Mouse (Mus musculus): ENCODE measurements around the gene Layn.

Gene Layn

DNA sequence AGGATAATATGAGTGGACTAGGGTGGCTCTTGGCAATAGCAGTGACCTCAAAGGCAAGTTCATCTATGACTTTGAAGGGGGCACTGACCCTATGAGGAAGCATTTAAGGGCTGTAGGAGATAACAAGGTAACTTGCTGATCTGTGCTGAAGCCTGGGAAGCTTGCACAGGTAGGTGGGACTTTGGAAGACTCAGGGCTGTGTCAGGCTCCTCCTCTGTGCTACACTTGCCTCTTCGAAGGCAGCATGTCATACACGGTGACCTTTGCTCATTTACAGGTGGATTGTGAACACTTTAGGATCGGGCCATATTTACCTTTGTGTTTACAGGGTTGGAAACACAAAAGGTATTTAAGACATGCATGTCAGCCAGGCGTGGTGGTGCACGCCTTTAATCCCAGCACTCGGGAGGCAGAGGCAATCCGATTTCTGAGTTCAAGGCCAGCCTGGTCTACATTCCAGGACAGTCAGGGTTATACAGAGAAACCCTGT, 35.4 kb downstream of the Layn start:
- in situ Hi-C loops (cut with MboI; ENCODE audit: low pct_unique_long_range_greater_than_20kb in 1 of 2, low sequenced_read_pairs in 2 of 2, unreplicated experiment in 1 of 2) = no loop called here

- in situ Hi-C loops (cut with MboI; ENCODE audit: low pct_unique_long_range_greater_than_20kb in 1 of 2, low sequenced_read_pairs in 2 of 2, unreplicated experiment in 1 of 2) = no loop called here
Measured at GRCm38 (mm10) chr9:51032785-51033529, 43.9 kb downstream of the Layn start.

DNA sequence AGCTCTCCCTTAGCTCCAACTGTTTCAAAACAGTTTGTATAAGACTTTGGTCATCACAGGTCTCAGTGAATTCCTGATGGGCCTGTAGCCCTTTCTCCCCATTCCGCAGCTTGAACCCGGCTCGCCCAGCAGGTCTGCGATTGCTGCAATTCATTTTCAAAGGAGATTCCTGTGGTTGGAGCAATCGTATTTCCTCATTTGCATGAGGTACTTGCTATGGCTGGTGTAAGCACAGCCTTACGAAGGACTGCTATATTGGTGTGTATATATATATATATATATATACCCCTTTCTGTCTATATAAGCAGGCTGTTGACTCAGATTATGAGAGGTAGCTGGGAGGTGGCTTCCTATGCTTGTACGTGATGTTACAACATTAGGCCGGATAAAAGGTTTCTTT, 44.6 kb downstream of the Layn start:
- in situ Hi-C loops (cut with MboI; ENCODE audit: low pct_unique_long_range_greater_than_20kb in 1 of 2, low sequenced_read_pairs in 2 of 2, unreplicated experiment in 1 of 2) = no loop called here

- in situ Hi-C loops (cut with MboI; ENCODE audit: low pct_unique_long_range_greater_than_20kb in 1 of 2, low sequenced_read_pairs in 2 of 2, unreplicated experiment in 1 of 2) = no loop called here
Measured at GRCm38 (mm10) chr9:51031603-51032002, 45.3 kb downstream of the Layn start.

DNA sequence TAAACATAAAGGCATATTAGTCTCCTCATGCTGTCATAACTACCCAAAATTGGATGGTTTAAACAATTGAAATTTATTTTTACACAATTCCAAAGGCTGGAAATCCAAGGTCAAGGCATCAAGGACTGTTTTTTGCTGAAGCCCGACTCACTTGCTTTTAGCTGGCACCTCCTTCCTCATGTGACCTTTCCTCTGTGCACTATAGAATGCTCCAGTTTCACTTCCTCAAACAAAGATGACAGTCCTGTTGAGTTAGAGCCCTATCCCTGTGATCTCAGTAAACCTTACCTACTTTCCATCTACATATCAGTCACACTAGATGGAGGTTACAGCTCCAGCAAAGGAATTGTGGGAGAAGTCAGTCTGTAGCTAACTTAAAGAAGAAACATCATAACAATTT, 46.7 kb downstream of the Layn start:
- in situ Hi-C loops (cut with MboI; ENCODE audit: low pct_unique_long_range_greater_than_20kb in 1 of 2, low sequenced_read_pairs in 2 of 2, unreplicated experiment in 1 of 2) = no loop called here

DNA sequence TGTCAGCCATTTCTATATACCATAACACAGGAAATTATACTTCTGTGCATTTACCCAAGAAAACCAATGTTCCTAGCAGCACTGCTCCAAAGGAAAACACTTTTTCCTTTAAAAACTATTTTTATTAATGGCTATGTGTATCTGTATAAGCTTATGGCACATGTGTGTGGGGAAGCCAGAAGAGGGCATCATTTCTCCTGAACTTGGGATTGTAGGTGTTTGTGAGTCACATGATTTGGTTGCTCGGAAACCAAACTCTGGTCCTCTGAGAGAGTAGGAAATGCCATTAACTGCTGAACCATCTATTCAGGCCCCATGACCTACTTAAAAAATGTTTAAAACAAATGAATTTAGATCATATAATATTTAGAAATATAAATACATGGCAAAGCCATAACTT, 49.9 kb downstream of the Layn start:
- in situ Hi-C loops (cut with MboI; ENCODE audit: low pct_unique_long_range_greater_than_20kb in 1 of 2, low sequenced_read_pairs in 2 of 2, unreplicated experiment in 1 of 2) = no loop called here

- in situ Hi-C loops (cut with MboI; ENCODE audit: low pct_unique_long_range_greater_than_20kb in 1 of 2, low sequenced_read_pairs in 2 of 2, unreplicated experiment in 1 of 2) = no loop called here
Measured at GRCm38 (mm10) chr9:51021123-51021795, 55.6 kb downstream of the Layn start.

- in situ Hi-C loops (cut with MboI; ENCODE audit: low pct_unique_long_range_greater_than_20kb in 1 of 2, low sequenced_read_pairs in 2 of 2, unreplicated experiment in 1 of 2) = no loop called here
Measured at GRCm38 (mm10) chr9:51020351-51020750, 56.5 kb downstream of the Layn start.

- in situ Hi-C loops (cut with MboI; ENCODE audit: low pct_unique_long_range_greater_than_20kb in 1 of 2, low sequenced_read_pairs in 2 of 2, unreplicated experiment in 1 of 2) = no loop called here
Measured at GRCm38 (mm10) chr9:51019670-51020069, 57.2 kb downstream of the Layn start.

DNA sequence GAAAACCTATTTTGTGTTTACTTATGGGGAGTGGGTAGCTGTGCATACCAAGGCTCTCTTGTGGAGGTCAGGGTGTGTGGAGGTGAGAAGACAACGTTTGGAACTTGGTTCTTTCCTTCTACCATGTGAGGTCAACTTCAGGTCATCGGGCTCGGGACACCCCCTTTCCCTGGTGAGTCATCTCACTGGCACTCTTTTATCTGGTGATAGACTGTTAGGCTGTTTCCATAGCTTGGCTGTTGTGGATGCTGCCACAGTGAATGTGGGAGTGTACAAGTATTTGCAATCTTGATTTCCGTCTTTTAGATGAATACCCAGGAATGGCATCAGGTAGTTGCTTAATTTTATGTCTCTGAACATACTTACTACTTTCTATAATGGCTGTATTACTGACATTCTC, 61.2 kb downstream of the Layn start:
- in situ Hi-C loops (cut with MboI; ENCODE audit: low pct_unique_long_range_greater_than_20kb in 1 of 2, low sequenced_read_pairs in 2 of 2, unreplicated experiment in 1 of 2) = no loop called here

- in situ Hi-C loops (cut with MboI; ENCODE audit: low pct_unique_long_range_greater_than_20kb in 1 of 2, low sequenced_read_pairs in 2 of 2, unreplicated experiment in 1 of 2) = loop anchor here in 1 of 2 experiments (5.0 kb wide), 1 partner anchor 151 kb away; no protein-coding TSS in a partner anchor
Measured at GRCm38 (mm10) chr9:51013644-51014043, 63.2 kb downstream of the Layn start.

- in situ Hi-C loops (cut with MboI; ENCODE audit: low pct_unique_long_range_greater_than_20kb in 1 of 2, low sequenced_read_pairs in 2 of 2, unreplicated experiment in 1 of 2) = loop anchor here in 1 of 2 experiments (10.0 kb wide), 1 partner anchor 155 kb away; no protein-coding TSS in a partner anchor
Measured at GRCm38 (mm10) chr9:51009656-51009950, 67.3 kb downstream of the Layn start.

- in situ Hi-C loops (cut with MboI; ENCODE audit: low pct_unique_long_range_greater_than_20kb in 1 of 2, low sequenced_read_pairs in 2 of 2, unreplicated experiment in 1 of 2) = loop anchor here in 1 of 2 experiments (10.0 kb wide), 1 partner anchor 154 kb away; no protein-coding TSS in a partner anchor
Measured at GRCm38 (mm10) chr9:51008841-51009655, 67.8 kb downstream of the Layn start, which contains the start of gene Sik2. TSS of gene Sik2 (minus strand) at chr9:51009073.

DNA sequence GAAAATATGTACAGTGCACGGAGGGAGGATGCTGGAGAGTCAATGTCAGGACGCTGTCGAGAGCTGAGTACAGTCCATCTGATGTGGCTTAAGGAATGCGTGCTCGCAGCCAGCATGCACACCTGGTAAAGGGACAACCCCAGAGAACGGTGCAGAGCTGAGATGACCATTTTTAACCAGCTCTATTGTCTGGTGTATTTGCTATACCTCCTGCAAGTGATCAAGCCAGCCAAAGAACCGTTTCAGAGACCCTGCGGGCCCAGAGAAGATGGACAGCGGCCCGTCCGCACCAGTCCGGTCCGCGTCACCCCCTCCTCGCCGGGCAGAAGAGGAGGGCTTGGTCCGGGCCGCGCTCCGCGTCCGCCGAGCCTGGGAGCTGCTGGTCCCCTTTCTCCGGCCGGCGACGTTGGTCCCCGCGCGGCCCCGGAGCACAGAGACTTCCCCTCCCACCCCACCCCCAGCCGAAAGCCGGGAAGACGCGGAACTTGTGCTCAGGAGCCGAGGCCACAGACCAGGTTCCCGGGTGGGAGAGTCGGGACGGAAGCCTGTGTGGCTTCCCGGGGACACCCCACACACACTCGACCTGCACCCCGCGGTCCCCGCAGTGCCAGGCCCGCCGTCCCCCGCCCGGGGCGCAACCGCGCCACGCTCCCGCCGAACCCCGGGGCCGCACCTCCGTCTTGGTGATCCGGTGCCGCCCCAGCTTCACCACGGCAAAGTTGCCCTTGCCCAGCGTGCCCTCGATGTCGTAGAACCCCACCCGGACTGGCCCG, 68.6 kb downstream of the Layn start:
- in situ Hi-C loops (cut with MboI; ENCODE audit: low pct_unique_long_range_greater_than_20kb in 1 of 2, low sequenced_read_pairs in 2 of 2, unreplicated experiment in 1 of 2) = loop anchor here in 1 of 2 experiments (10.0 kb wide), 1 partner anchor 153 kb away; no protein-coding TSS in a partner anchor

- in situ Hi-C loops (cut with MboI; ENCODE audit: low pct_unique_long_range_greater_than_20kb in 1 of 2, low sequenced_read_pairs in 2 of 2, unreplicated experiment in 1 of 2) = loop anchor here in 1 of 2 experiments (10.0 kb wide), 1 partner anchor 153 kb away; no protein-coding TSS in a partner anchor
Measured at GRCm38 (mm10) chr9:51007726-51008067, 69.2 kb downstream of the Layn start.

DNA sequence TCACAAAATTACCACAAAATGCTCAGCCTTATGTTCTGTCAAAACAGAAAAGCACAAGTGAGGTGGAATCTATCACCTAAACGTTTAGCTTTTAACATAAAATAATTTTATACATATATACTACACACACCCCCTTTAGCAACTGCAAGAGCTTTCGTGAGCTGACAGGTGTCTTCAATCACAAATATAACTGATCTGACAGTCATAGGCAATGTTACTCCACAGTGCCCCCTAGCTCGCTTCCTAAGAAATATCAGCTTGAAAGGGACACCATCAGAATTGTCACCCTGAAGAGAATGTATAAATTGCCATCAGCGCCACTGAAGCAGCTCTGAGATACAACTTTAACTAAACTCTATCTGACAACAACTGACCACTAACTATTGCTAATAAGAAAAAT, 70.0 kb downstream of the Layn start:
- in situ Hi-C loops (cut with MboI; ENCODE audit: low pct_unique_long_range_greater_than_20kb in 1 of 2, low sequenced_read_pairs in 2 of 2, unreplicated experiment in 1 of 2) = loop anchor here in 1 of 2 experiments (10.0 kb wide), 1 partner anchor 152 kb away; no protein-coding TSS in a partner anchor
